Mouse (Mus musculus): ENCODE results near the gene Tpo. TPM values are rescaled to one million over a fixed set of nuclear protein-coding genes. Genes with fewer than 3 reads are reported as not detected.

The Tpo gene
- polyA plus RNA-seq, 1 experiment from 2014 or later = 0.23 TPM

- Histone ChIP-seq H3K9ac (no peak overlapping the region), H3K27ac (peak overlapping the region; percentile 62), H3K4me2 (replicated peaks) (no peak overlapping the region), H3K9me3 (ENCODE audit: control insufficient read depth, low read length) (no peaks in the 10 kb centered on the region), H3K4me3 (replicated peaks; ENCODE audit: low read length) (no peak overlapping the region), H3K4me1 (replicated peaks; ENCODE audit: control insufficient read depth, insufficient read depth, low read length) (peaks cover 14% of the 10 kb centered on the region), H3K36me3 (replicated peaks; ENCODE audit: control insufficient read depth, insufficient read depth) (no peaks in the 10 kb centered on the region), H3K27me3 (ENCODE audit: control insufficient read depth, insufficient read depth, low read length) (no peaks in the 10 kb centered on the region)
- DNase-seq (ENCODE audit: low spot score) = no peak
- WGBS = 37% methylated on average over 1 of the region's 1 CpGs
- no peak for ATAC-seq (ENCODE audit: low FRiP score)
These were observed 97.0 kb downstream of the Tpo start for GRCm38 (mm10) chr12:30035406-30035805.

GRCm38 (mm10) chr12:30034681-30035080, 97.7 kb downstream of the Tpo start:
- H3K9me3 ChIP-seq (ENCODE audit: control insufficient read depth, low read length) = no peaks in the 10 kb centered on the region
- ATAC-seq (ENCODE audit: low FRiP score) = no peak
- H3K36me3 ChIP-seq (replicated peaks; ENCODE audit: control insufficient read depth, insufficient read depth) = no peaks in the 10 kb centered on the region

GRCm38 (mm10) chr12:30030571-30030970, 101.9 kb downstream of the Tpo start:
- H3K36me3 ChIP-seq (replicated peaks; ENCODE audit: control insufficient read depth, insufficient read depth) = no peaks in the 10 kb centered on the region
- ATAC-seq (ENCODE audit: low FRiP score) (no peak), DNase-seq (ENCODE audit: low spot score) (no peak)
- H3K4me1 ChIP-seq (replicated peaks; ENCODE audit: control insufficient read depth, insufficient read depth, low read length) = peaks cover 3% of the 10 kb centered on the region; the same call in 1 of the 2 replicates
- no peak overlapping the region for H3K4me2 ChIP-seq (replicated peaks)
- H3K9ac ChIP-seq = no peak overlapping the region
- no peaks in the 10 kb centered on the region for H3K27me3 ChIP-seq (ENCODE audit: control insufficient read depth, insufficient read depth, low read length)
- no peak overlapping the region for H3K4me3 ChIP-seq (replicated peaks; ENCODE audit: low read length)
- H3K9me3 ChIP-seq (ENCODE audit: control insufficient read depth, low read length) = no peaks in the 10 kb centered on the region
- no peak overlapping the region for H3K27ac ChIP-seq
- WGBS = 89% methylated on average over 5 of the region's 5 CpGs

More at GRCm38 (mm10) chr12:30034681-30035080, 97.7 kb downstream of the Tpo start:
- Histone ChIP-seq H3K4me1 (replicated peaks; ENCODE audit: control insufficient read depth, insufficient read depth, low read length) (peaks cover 14% of the 10 kb centered on the region), H3K27me3 (ENCODE audit: control insufficient read depth, insufficient read depth, low read length) (no peaks in the 10 kb centered on the region), H3K4me2 (replicated peaks) (no peak overlapping the region), H3K4me3 (replicated peaks; ENCODE audit: low read length) (no peak overlapping the region), H3K27ac (no peak overlapping the region), H3K9ac (no peak overlapping the region)
- DNase-seq (ENCODE audit: low spot score) = no peak
- WGBS = 90% methylated on average over 5 of the region's 5 CpGs

- 93% methylated on average over 1 of the region's 1 CpGs for whole genome bisulfite sequencing
- Histone ChIP-seq H3K9ac (no peak overlapping the region), H3K9me3 (ENCODE audit: control insufficient read depth, low read length) (no peaks in the 10 kb centered on the region), H3K36me3 (replicated peaks; ENCODE audit: control insufficient read depth, insufficient read depth) (no peaks in the 10 kb centered on the region), H3K27me3 (ENCODE audit: control insufficient read depth, insufficient read depth, low read length) (no peaks in the 10 kb centered on the region), H3K27ac (no peak overlapping the region), H3K4me1 (replicated peaks; ENCODE audit: control insufficient read depth, insufficient read depth, low read length) (no peaks in the 10 kb centered on the region), H3K4me3 (replicated peaks; ENCODE audit: low read length) (no peak overlapping the region), H3K4me2 (replicated peaks) (no peak overlapping the region)
- DNase-seq (ENCODE audit: low spot score) (no peak), ATAC-seq (ENCODE audit: low FRiP score) (no peak)
These were observed 103.3 kb downstream of the Tpo start for GRCm38 (mm10) chr12:30029111-30029510.

GRCm38 (mm10) chr12:30027721-30028340, 104.6 kb downstream of the Tpo start:
- Histone ChIP-seq H3K9me3 (ENCODE audit: control insufficient read depth, low read length) (no peaks in the 10 kb centered on the region), H3K4me3 (replicated peaks; ENCODE audit: low read length) (no peak overlapping the region), H3K36me3 (replicated peaks; ENCODE audit: control insufficient read depth, insufficient read depth) (0 out of 2 replicates have a peak, but pooled peaks cover under 1% of the 10 kb centered on the region), H3K27me3 (ENCODE audit: control insufficient read depth, insufficient read depth, low read length) (no peaks in the 10 kb centered on the region), H3K9ac (no peak overlapping the region), H3K4me2 (replicated peaks) (no peak overlapping the region), H3K27ac (no peak overlapping the region), H3K4me1 (replicated peaks; ENCODE audit: control insufficient read depth, insufficient read depth, low read length) (no peaks in the 10 kb centered on the region)
- no peak for DNase-seq (ENCODE audit: low spot score)
- ATAC-seq (ENCODE audit: low FRiP score) = no peak
- 91% methylated on average over 3 of the region's 3 CpGs for WGBS

- Histone ChIP-seq H3K9me3 (ENCODE audit: control insufficient read depth, low read length) (no peaks in the 10 kb centered on the region), H3K4me2 (replicated peaks) (no peak overlapping the region), H3K4me1 (replicated peaks; ENCODE audit: control insufficient read depth, insufficient read depth, low read length) (no peaks in the 10 kb centered on the region), H3K27me3 (ENCODE audit: control insufficient read depth, insufficient read depth, low read length) (no peaks in the 10 kb centered on the region), H3K36me3 (replicated peaks; ENCODE audit: control insufficient read depth, insufficient read depth) (peaks cover 13% of the 10 kb centered on the region; the same call in 1 of the 2 replicates), H3K27ac (no peak overlapping the region), H3K9ac (no peak overlapping the region), H3K4me3 (replicated peaks; ENCODE audit: low read length) (no peak overlapping the region)
- WGBS = 50% methylated on average over 2 of the region's 2 CpGs
- ATAC-seq (ENCODE audit: low FRiP score) = no peak
- DNase-seq (ENCODE audit: low spot score) = no peak
These were observed 108.1 kb downstream of the Tpo start for GRCm38 (mm10) chr12:30024264-30024825.

GRCm38 (mm10) chr12:30023491-30023890, 108.9 kb downstream of the Tpo start:
- H3K4me2 ChIP-seq (replicated peaks) = no peak overlapping the region
- no peak for ATAC-seq (ENCODE audit: low FRiP score)
- no peak overlapping the region for H3K27ac ChIP-seq
- peaks cover 13% of the 10 kb centered on the region; the same call in 1 of the 2 replicates for H3K36me3 ChIP-seq (replicated peaks; ENCODE audit: control insufficient read depth, insufficient read depth)
- no peaks in the 10 kb centered on the region for H3K9me3 ChIP-seq (ENCODE audit: control insufficient read depth, low read length)
- H3K4me1 ChIP-seq (replicated peaks; ENCODE audit: control insufficient read depth, insufficient read depth, low read length) = no peaks in the 10 kb centered on the region
- no peaks in the 10 kb centered on the region for H3K27me3 ChIP-seq (ENCODE audit: control insufficient read depth, insufficient read depth, low read length)
- H3K4me3 ChIP-seq (replicated peaks; ENCODE audit: low read length) = no peak overlapping the region
- DNase-seq (ENCODE audit: low spot score) = no peak
- 36% methylated on average over 3 of the region's 3 CpGs for WGBS
- H3K9ac ChIP-seq = no peak overlapping the region

GRCm38 (mm10) chr12:30020447-30020846, 112.0 kb downstream of the Tpo start:
- DNase-seq (ENCODE audit: low spot score) = no peak
- no peak overlapping the region for H3K4me2 ChIP-seq (replicated peaks)
- no peak for ATAC-seq (ENCODE audit: low FRiP score)
- no peaks in the 10 kb centered on the region for H3K27me3 ChIP-seq (ENCODE audit: control insufficient read depth, insufficient read depth, low read length)
- H3K9me3 ChIP-seq (ENCODE audit: control insufficient read depth, low read length) = no peaks in the 10 kb centered on the region
- peaks cover 39% of the 10 kb centered on the region for H3K36me3 ChIP-seq (replicated peaks; ENCODE audit: control insufficient read depth, insufficient read depth)
- H3K9ac ChIP-seq = no peak overlapping the region
- no peak overlapping the region for H3K27ac ChIP-seq
- H3K4me1 ChIP-seq (replicated peaks; ENCODE audit: control insufficient read depth, insufficient read depth, low read length) = 0 out of 2 replicates have a peak, but pooled peaks cover 5% of the 10 kb centered on the region
- H3K4me3 ChIP-seq (replicated peaks; ENCODE audit: low read length) = no peak overlapping the region

- H3K4me1 ChIP-seq (replicated peaks; ENCODE audit: control insufficient read depth, insufficient read depth, low read length) = 0 out of 2 replicates have a peak, but pooled peaks cover 5% of the 10 kb centered on the region
- no peak overlapping the region for H3K4me3 ChIP-seq (replicated peaks; ENCODE audit: low read length)
- H3K9ac ChIP-seq = no peak overlapping the region
- H3K27ac ChIP-seq = no peak overlapping the region
- 75% methylated on average over 3 of the region's 3 CpGs for WGBS
- peaks cover 69% of the 10 kb centered on the region for H3K36me3 ChIP-seq (replicated peaks; ENCODE audit: control insufficient read depth, insufficient read depth)
- DNase-seq (ENCODE audit: low spot score) (no peak), ATAC-seq (ENCODE audit: low FRiP score) (no peak)
- H3K9me3 ChIP-seq (ENCODE audit: control insufficient read depth, low read length) = no peaks in the 10 kb centered on the region
- no peaks in the 10 kb centered on the region for H3K27me3 ChIP-seq (ENCODE audit: control insufficient read depth, insufficient read depth, low read length)
- no peak overlapping the region for H3K4me2 ChIP-seq (replicated peaks)
These were observed 115.3 kb downstream of the Tpo start for GRCm38 (mm10) chr12:30017131-30017530.
